Mouse (Mus musculus) olfactory bulb, adult 2 months (tissue): Measurements from ENCODE around the gene Cntn4.

Experiments used
- CTCF ChIP-seq: fragments of 200-500 bp; IDR thresholded peaks from 2 replicates; pipeline ENCODE4 v1.5.1; 2012; ENCODE audit warnings: low read depth, mild to moderate bottlenecking, low read length, moderate library complexity; ENCODE audit not compliant: insufficient read depth
- POLR2A ChIP-seq: fragments of 200-500 bp; IDR thresholded peaks from 2 replicates; pipeline ENCODE4 v1.6.1; 2012; ENCODE audit warnings: mild to moderate bottlenecking, low read depth, low read length, moderate library complexity; ENCODE audit not compliant: insufficient read depth

- no peak for TF ChIP-seq CTCF
- TF ChIP-seq POLR2A: no peak
These were observed 2.4 kb upstream of the Cntn4 start for GRCm38 (mm10) chr6:105675099-105675498.
